In the genomic region with DNA sequence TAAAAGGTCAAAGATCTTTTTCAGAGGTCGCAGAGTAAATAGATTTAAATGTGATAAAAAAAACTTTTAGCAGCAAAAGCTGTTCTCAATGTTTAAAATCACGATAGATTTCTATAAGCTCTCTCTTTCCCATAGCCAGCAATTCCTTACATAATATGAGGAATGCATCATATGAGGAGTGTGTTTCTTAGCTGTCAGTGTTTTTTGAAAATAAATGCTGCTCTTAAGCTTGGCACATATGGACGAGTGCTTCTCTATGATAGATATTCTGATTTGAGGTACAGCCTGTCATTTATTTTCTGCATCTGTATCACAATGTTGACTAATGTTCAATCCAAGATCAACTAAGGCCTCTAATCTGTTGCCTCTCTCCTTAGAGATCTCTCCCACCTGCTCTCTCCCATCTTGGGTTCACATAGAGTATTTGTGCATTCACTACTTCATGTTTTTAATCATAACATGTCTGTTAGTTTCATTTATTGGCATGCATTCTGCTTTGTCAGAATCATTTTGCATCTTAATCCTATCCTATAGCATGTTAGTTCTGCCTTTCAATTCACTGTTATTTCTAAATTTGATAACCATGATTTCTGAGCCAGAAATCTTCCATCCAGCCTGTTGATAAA, we compare ENCODE assay signal across 17 mouse cellular contexts.
DNase-seq lines count a peak whose midpoint lies in the region; ATAC-seq and TF ChIP-seq lines count a peak whose summit lies in the region.
"Had no signal": no experiment of that assay in that cellular context is flagged by ENCODE, and none has a peak within 500 bp of the region (broad histone marks: within the 10 kb centered on the region; RNA-seq: fewer than 3 reads in every experiment).

No protein-coding gene starts in this region.

- no peaks in the 10 kb centered on the region for H3K9me3 ChIP-seq in forebrain, embryonic 13.5 days (replicated peaks)
- no peaks in the 10 kb centered on the region for H3K9me3 ChIP-seq in forebrain, embryonic 10.5 days
- no peaks in the 10 kb centered on the region for H3K9me3 ChIP-seq in forebrain, embryonic 15.5 days
- no peaks in the 10 kb centered on the region for H3K9me3 ChIP-seq in forebrain, postnatal 0 days (ENCODE audit: low read length)
- H3K9me3 ChIP-seq: embryonic facial prominence, embryonic 13.5 days had no signal

- no peaks in the 10 kb centered on the region for H3K4me1 ChIP-seq in forebrain, embryonic 13.5 days
- H3K4me1 ChIP-seq in forebrain, embryonic 10.5 days, result no peaks in the 10 kb centered on the region
- no peaks in the 10 kb centered on the region for H3K4me1 ChIP-seq in forebrain, embryonic 15.5 days
- H3K4me1 ChIP-seq in forebrain, postnatal 0 days (ENCODE audit: insufficient read depth), result no peaks in the 10 kb centered on the region
- H3K4me1 ChIP-seq: embryonic facial prominence, embryonic 13.5 days had no signal

- TF ChIP-seq CTCF in forebrain, postnatal 0 days (IDR thresholded peaks at IDR 0.05; ENCODE audit: low read depth), result no peak
- no peak for TF ChIP-seq CTCF in brain, embryonic 14.5 days (IDR thresholded peaks at IDR 0.05; ENCODE audit: borderline replicate concordance, extremely low read depth, insufficient read depth, insufficient read length)

- H3K4me2 ChIP-seq in forebrain, embryonic 13.5 days, result no peak overlapping the region
- H3K4me2 ChIP-seq in forebrain, embryonic 15.5 days (replicated peaks), result no peak overlapping the region
- H3K4me2 ChIP-seq in forebrain, postnatal 0 days (ENCODE audit: low read depth), result no peak overlapping the region
- H3K4me2 ChIP-seq: embryonic facial prominence, embryonic 13.5 days had no signal

- no peak overlapping the region for H3K9ac ChIP-seq in forebrain, embryonic 13.5 days
- no peak overlapping the region for H3K9ac ChIP-seq in forebrain, embryonic 15.5 days (replicated peaks)
- no peak overlapping the region for H3K9ac ChIP-seq in forebrain, postnatal 0 days
- H3K9ac ChIP-seq: embryonic facial prominence, embryonic 13.5 days had no signal

- H3K36me3 ChIP-seq in forebrain, embryonic 13.5 days (ENCODE audit: poor library complexity, severe bottlenecking), result no peaks in the 10 kb centered on the region
- H3K36me3 ChIP-seq in forebrain, embryonic 10.5 days (replicated peaks), result no peaks in the 10 kb centered on the region
- H3K36me3 ChIP-seq in forebrain, embryonic 15.5 days, result no peaks in the 10 kb centered on the region
- H3K36me3 ChIP-seq in forebrain, postnatal 0 days (ENCODE audit: insufficient read depth), result no peaks in the 10 kb centered on the region
- H3K36me3 ChIP-seq: embryonic facial prominence, embryonic 13.5 days had no signal

- peak; percentile 45; the same call in 1 of the 2 replicates for ATAC-seq in forebrain, embryonic 13.5 days
- ATAC-seq in forebrain, embryonic 15.5 days (replicated peaks), result peak; percentile 58; the same call in 1 of the 2 replicates
- ATAC-seq in forebrain, postnatal 0 days, result no peak; the same call in 1 of the 2 replicates
- ATAC-seq in frontal cortex, adult (ENCODE audit: low TSS enrichment), result peak; percentile 70

- no peak overlapping the region for H3K4me3 ChIP-seq in forebrain, embryonic 13.5 days
- no peak overlapping the region for H3K4me3 ChIP-seq in forebrain, embryonic 10.5 days
- H3K4me3 ChIP-seq in forebrain, embryonic 15.5 days, result no peak overlapping the region
- H3K4me3 ChIP-seq in forebrain, postnatal 0 days (ENCODE audit: low read depth, low read length), result no peak overlapping the region
- H3K4me3 ChIP-seq: embryonic facial prominence, embryonic 13.5 days had no signal

- no peaks in the 10 kb centered on the region for H3K27me3 ChIP-seq in forebrain, embryonic 13.5 days
- no peaks in the 10 kb centered on the region for H3K27me3 ChIP-seq in forebrain, embryonic 10.5 days (ENCODE audit: poor library complexity, severe bottlenecking)
- no peaks in the 10 kb centered on the region for H3K27me3 ChIP-seq in forebrain, embryonic 15.5 days
- no peaks in the 10 kb centered on the region for H3K27me3 ChIP-seq in forebrain, postnatal 0 days (ENCODE audit: insufficient read depth, low read length)
- H3K27me3 ChIP-seq: embryonic facial prominence, embryonic 13.5 days had no signal

- WGBS in forebrain, embryonic 13.5 days, result 83% methylated on average over 3 of the region's 3 CpGs
- WGBS in forebrain, embryonic 10.5 days, result 88% methylated on average over 3 of the region's 3 CpGs
- 83% methylated on average over 3 of the region's 3 CpGs for whole genome bisulfite sequencing in forebrain, embryonic 15.5 days
- WGBS in forebrain, postnatal 0 days, result 70% methylated on average over 3 of the region's 3 CpGs

- no peak for DNase-seq in forebrain, embryonic 10.5 days (ENCODE audit: extremely low spot score, low spot score)
- no peak for DNase-seq in forebrain, postnatal 0 days
- DNase-seq in frontal cortex, postnatal 10 days (ENCODE audit: low spot score in 2 of 2), result no peak
- DNase-seq in brain, embryonic 14.5 days (ENCODE audit: low read depth), result peak; percentile 30
- no peak for DNase-seq in right cerebral cortex, postnatal 14 days
- DNase-seq: adrenal gland, adult 2 months; adrenal gland, postnatal 10 days; adrenal gland, postnatal 25 days; cerebellum, adult 11-12 months; cerebellum, adult 2 months; cerebellum, adult 9-10 months; cerebellum, postnatal 10 days; cerebellum, postnatal 25 days had no signal

- TF ChIP-seq POLR2A in brain, embryonic 14.5 days (IDR thresholded peaks at IDR 0.05; ENCODE audit: borderline replicate concordance, extremely low read depth, insufficient read depth, insufficient read length, poor library complexity, severe bottlenecking), result no peak

- H3K27ac ChIP-seq in forebrain, embryonic 13.5 days, result no peak overlapping the region
- no peak overlapping the region for H3K27ac ChIP-seq in forebrain, embryonic 10.5 days
- no peak overlapping the region for H3K27ac ChIP-seq in forebrain, embryonic 15.5 days (replicated peaks)
- H3K27ac ChIP-seq in forebrain, postnatal 0 days (ENCODE audit: low read depth, low read length), result no peak overlapping the region
- H3K27ac ChIP-seq: embryonic facial prominence, embryonic 13.5 days had no signal
